Mouse (Mus musculus) hindbrain, embryonic 13.5 days (tissue): ENCODE data around the gene Aanat. TPM values are rescaled to one million over a fixed set of nuclear protein-coding genes. Genes with fewer than 3 reads are reported as not detected.
"Not testable (repeated sequence)": the region's sequence is repeated elsewhere in the genome, so short reads cannot be mapped to it uniquely, and the experiment has no call there.

Experiments
- ATAC-seq: fragments of 200-750 bp; cut with Nextera tagmentation; 2 replicates; pipeline ENCODE4 v1.8.0; 2017; ENCODE audit warnings: moderate TSS enrichment; ENCODE audit not compliant: low FRiP score
- H3K27ac ChIP-seq: fragments of 300-500 bp; sonication (generic); 2 replicates; pipeline ENCODE4 v1.5.1; 2015; ENCODE audit warnings: inconsistent platforms, mild to moderate bottlenecking, moderate library complexity
- H3K27me3 ChIP-seq: fragments of 300-500 bp; sonication (generic); 2 replicates; pipeline ENCODE4 v1.6.1; 2015; ENCODE audit warnings: mild to moderate bottlenecking, inconsistent platforms
- H3K36me3 ChIP-seq: fragments of 300-500 bp; sonication (generic); 2 replicates; pipeline ENCODE4 v1.6.1; 2015; ENCODE audit warnings: mild to moderate bottlenecking, inconsistent platforms
- H3K4me1 ChIP-seq: fragments of 300-500 bp; sonication (generic); replicated peaks from 2 replicates; pipeline ENCODE4 v1.6.1; 2015; ENCODE audit warnings: inconsistent platforms
- H3K4me2 ChIP-seq: fragments of 300-500 bp; sonication (generic); 2 replicates; pipeline ENCODE4 v1.6.1; 2015; ENCODE audit warnings: inconsistent platforms, mild to moderate bottlenecking, moderate library complexity
- H3K4me3 ChIP-seq: fragments of 300-500 bp; sonication (generic); 2 replicates; pipeline ENCODE4 v1.5.1; 2015; ENCODE audit warnings: mild to moderate bottlenecking, inconsistent platforms
- H3K9ac ChIP-seq: fragments of 300-500 bp; sonication (generic); 2 replicates; pipeline ENCODE4 v1.6.1; 2015; ENCODE audit warnings: mild to moderate bottlenecking, inconsistent platforms
- H3K9me3 ChIP-seq: fragments of 300-500 bp; sonication (generic); 2 replicates; pipeline ENCODE4 v1.6.1; 2016; ENCODE audit warnings: inconsistent platforms
- WGBS: fragments of 180-500 bp; shearing (Covaris S2); methylation state at CpG from one replicate; pipeline ENCODE4 v1.1.7; 2015; 5-methylcytosine and 5-hydroxymethylcytosine counted together
- polyA plus RNA-seq: library from polyadenylated mRNA; unstranded; fragments of >200 nt; fragmentation: Nextera tagmentation; extraction: Ambion mirVana; gene quantifications from 2 replicates; pipeline ENCODE4 v1.2.1, GENCODE M21; 2015

Aanat gene
- polyA plus RNA-seq, 1 experiment from 2014 or later, result 0.36 TPM

- H3K4me3 ChIP-seq, result no peak overlapping the region
- 90% methylated on average over 19 of the region's 19 CpGs for WGBS
Measured at GRCm38 (mm10) chr11:116596766-116597165, 10.5 kb downstream of the Aanat start.

GRCm38 (mm10) chr11:116598193-116598592, 12.0 kb downstream of the Aanat start:
- H3K27me3 ChIP-seq, result no peaks in the 10 kb centered on the region
- 83% methylated on average over 8 of the region's 8 CpGs for WGBS
- H3K36me3 ChIP-seq, result no peaks in the 10 kb centered on the region
- no peak overlapping the region for H3K4me2 ChIP-seq
- peaks cover 22% of the 10 kb centered on the region for H3K4me1 ChIP-seq
- H3K27ac ChIP-seq, result 0 out of 2 replicates have a peak overlapping the region, but pooled peaks have one; percentile 3
- H3K9me3 ChIP-seq, result no peaks in the 10 kb centered on the region
- no peak for ATAC-seq
- no peak overlapping the region for H3K4me3 ChIP-seq
- no peak overlapping the region for H3K9ac ChIP-seq

More at GRCm38 (mm10) chr11:116596766-116597165, 10.5 kb downstream of the Aanat start:
- no peak overlapping the region for H3K27ac ChIP-seq
- no peaks in the 10 kb centered on the region for H3K9me3 ChIP-seq
- H3K4me1 ChIP-seq, result peaks cover 30% of the 10 kb centered on the region
- H3K9ac ChIP-seq, result no peak overlapping the region; the same call in 1 of the 2 replicates
- no peaks in the 10 kb centered on the region for H3K27me3 ChIP-seq
- H3K4me2 ChIP-seq, result no peak overlapping the region
- no peaks in the 10 kb centered on the region for H3K36me3 ChIP-seq
- ATAC-seq, result no peak

GRCm38 (mm10) chr11:116599230-116599629, 13.0 kb downstream of the Aanat start:
- Histone ChIP-seq H3K4me3 (no peak overlapping the region), H3K4me2 (no peak overlapping the region), H3K9ac (no peak overlapping the region), H3K27me3 (no peaks in the 10 kb centered on the region), H3K4me1 (peaks cover 19% of the 10 kb centered on the region; the same call in 1 of the 2 replicates), H3K9me3 (no peaks in the 10 kb centered on the region), H3K36me3 (no peaks in the 10 kb centered on the region), H3K27ac (no peak overlapping the region)
- 90% methylated on average over 15 of the region's 15 CpGs for WGBS
- ATAC-seq, result no peak

GRCm38 (mm10) chr11:116601166-116601565, 14.9 kb downstream of the Aanat start:
- H3K4me2 ChIP-seq, result no peak overlapping the region
- H3K36me3 ChIP-seq, result no peaks in the 10 kb centered on the region
- no peaks in the 10 kb centered on the region for H3K27me3 ChIP-seq
- H3K9me3 ChIP-seq, result no peaks in the 10 kb centered on the region
- WGBS, result 91% methylated on average over 8 of the region's 8 CpGs
- H3K4me3 ChIP-seq, result no peak overlapping the region
- no peak overlapping the region for H3K9ac ChIP-seq
- H3K27ac ChIP-seq, result no peak overlapping the region
- ATAC-seq, result no peak
- peaks cover 19% of the 10 kb centered on the region; the same call in 1 of the 2 replicates for H3K4me1 ChIP-seq

GRCm38 (mm10) chr11:116602043-116602442, 15.8 kb downstream of the Aanat start:
- Histone ChIP-seq H3K27me3 (no peaks in the 10 kb centered on the region), H3K9ac (no peak overlapping the region), H3K4me1 (peaks cover 20% of the 10 kb centered on the region; the same call in 1 of the 2 replicates), H3K4me2 (no peak overlapping the region), H3K4me3 (no peak overlapping the region), H3K27ac (no peak overlapping the region), H3K36me3 (no peaks in the 10 kb centered on the region), H3K9me3 (no peaks in the 10 kb centered on the region)
- no peak for ATAC-seq
- WGBS, result 83% methylated on average over 8 of the region's 8 CpGs

GRCm38 (mm10) chr11:116603339-116603738, 17.1 kb downstream of the Aanat start:
- Histone ChIP-seq H3K27ac (no peak overlapping the region), H3K9ac (no peak overlapping the region), H3K9me3 (no peaks in the 10 kb centered on the region), H3K27me3 (no peaks in the 10 kb centered on the region), H3K4me2 (no peak overlapping the region), H3K4me1 (peaks cover 14% of the 10 kb centered on the region; the same call in 1 of the 2 replicates), H3K36me3 (no peaks in the 10 kb centered on the region), H3K4me3 (no peak overlapping the region)
- 87% methylated on average over 10 of the region's 10 CpGs for WGBS
- ATAC-seq, result no peak

GRCm38 (mm10) chr11:116604097-116604496, 17.9 kb downstream of the Aanat start:
- no peak overlapping the region for H3K9ac ChIP-seq
- ATAC-seq, result no peak
- H3K36me3 ChIP-seq, result no peaks in the 10 kb centered on the region
- H3K4me3 ChIP-seq, result no peak overlapping the region
- no peak overlapping the region for H3K27ac ChIP-seq
- H3K4me2 ChIP-seq, result no peak overlapping the region
- 90% methylated on average over 12 of the region's 12 CpGs for WGBS
- H3K4me1 ChIP-seq, result peaks cover 6% of the 10 kb centered on the region; the same call in 1 of the 2 replicates
- no peaks in the 10 kb centered on the region for H3K9me3 ChIP-seq
- no peaks in the 10 kb centered on the region for H3K27me3 ChIP-seq

- no peaks in the 10 kb centered on the region for H3K27me3 ChIP-seq
- H3K9me3 ChIP-seq, result no peaks in the 10 kb centered on the region
- H3K27ac ChIP-seq, result no peak overlapping the region
- H3K4me3 ChIP-seq, result no peak overlapping the region
- WGBS, result 87% methylated on average over 3 of the region's 3 CpGs
- H3K36me3 ChIP-seq, result no peaks in the 10 kb centered on the region
- H3K4me1 ChIP-seq, result 0 out of 2 replicates have a peak, but pooled peaks cover 6% of the 10 kb centered on the region
- H3K4me2 ChIP-seq, result no peak overlapping the region
- no peak overlapping the region for H3K9ac ChIP-seq
- no peak for ATAC-seq
Measured at GRCm38 (mm10) chr11:116607717-116608116, 21.5 kb downstream of the Aanat start.

GRCm38 (mm10) chr11:116609965-116610630, 23.9 kb downstream of the Aanat start:
- WGBS, result 84% methylated on average over 15 of the region's 15 CpGs
- Histone ChIP-seq H3K27me3 (no peaks in the 10 kb centered on the region), H3K9me3 (no peaks in the 10 kb centered on the region), H3K27ac (no peak overlapping the region), H3K4me3 (no peak overlapping the region), H3K36me3 (no peaks in the 10 kb centered on the region), H3K4me2 (no peak overlapping the region), H3K9ac (no peak overlapping the region), H3K4me1 (0 out of 2 replicates have a peak, but pooled peaks cover 6% of the 10 kb centered on the region)
- no peak for ATAC-seq

- not testable (repeated sequence) for H3K9ac ChIP-seq, H3K36me3 ChIP-seq, H3K9me3 ChIP-seq, H3K27ac ChIP-seq, H3K4me2 ChIP-seq, ATAC-seq, H3K27me3 ChIP-seq, H3K4me3 ChIP-seq
- peaks cover 12% of the 10 kb centered on the region for H3K4me1 ChIP-seq
- WGBS, result 95% methylated on average over 8 of the region's 9 CpGs
Measured at GRCm38 (mm10) chr11:116611168-116611567, 24.9 kb downstream of the Aanat start.

- WGBS, result 89% methylated on average over 9 of the region's 9 CpGs
- Histone ChIP-seq H3K4me3 (no peak overlapping the region), H3K27ac (no peak overlapping the region), H3K4me1 (peaks cover 9% of the 10 kb centered on the region), H3K9ac (no peak overlapping the region), H3K9me3 (no peaks in the 10 kb centered on the region), H3K27me3 (no peaks in the 10 kb centered on the region), H3K4me2 (no peak overlapping the region), H3K36me3 (no peaks in the 10 kb centered on the region)
- no peak for ATAC-seq
Measured at GRCm38 (mm10) chr11:116611883-116612282, 25.7 kb downstream of the Aanat start.

GRCm38 (mm10) chr11:116612554-116612953, 26.3 kb downstream of the Aanat start:
- no peak for ATAC-seq
- WGBS, result 93% methylated on average over 1 of the region's 1 CpGs

GRCm38 (mm10) chr11:116613234-116613633, 27.0 kb downstream of the Aanat start:
- no peak overlapping the region for H3K4me2 ChIP-seq
- H3K9me3 ChIP-seq, result no peaks in the 10 kb centered on the region
- no peak overlapping the region for H3K9ac ChIP-seq
- no peak for ATAC-seq
- H3K27me3 ChIP-seq, result 0 out of 2 replicates have a peak, but pooled peaks cover 1% of the 10 kb centered on the region
- H3K36me3 ChIP-seq, result no peaks in the 10 kb centered on the region
- WGBS, result 91% methylated on average over 6 of the region's 6 CpGs
- H3K4me3 ChIP-seq, result no peak overlapping the region
- no peak overlapping the region for H3K27ac ChIP-seq
- peaks cover 7% of the 10 kb centered on the region for H3K4me1 ChIP-seq

More at GRCm38 (mm10) chr11:116612554-116612953, 26.3 kb downstream of the Aanat start:
- no peak overlapping the region for H3K9ac ChIP-seq
- no peaks in the 10 kb centered on the region for H3K9me3 ChIP-seq
- H3K27ac ChIP-seq, result no peak overlapping the region
- H3K36me3 ChIP-seq, result no peaks in the 10 kb centered on the region
- no peak overlapping the region for H3K4me3 ChIP-seq
- no peak overlapping the region for H3K4me2 ChIP-seq
- H3K4me1 ChIP-seq, result peaks cover 7% of the 10 kb centered on the region
- H3K27me3 ChIP-seq, result no peaks in the 10 kb centered on the region
